Mouse (Mus musculus) olfactory bulb, adult 2 months (tissue): ENCODE results near the gene Cfap97d1. TPM values are rescaled to one million over a fixed set of nuclear protein-coding genes. Genes with fewer than 3 reads are reported as not detected.

Source experiments
- H3K27ac ChIP-seq: fragments of 200-500 bp; 2 replicates; pipeline ENCODE4 v1.5.1; 2012; ENCODE audit warnings: low read depth, low read length; ENCODE audit not compliant: insufficient read depth
- H3K4me1 ChIP-seq: fragments of 200-500 bp; 2 replicates; pipeline ENCODE4 v1.6.1; 2012; ENCODE audit warnings: low read length; ENCODE audit not compliant: control insufficient read depth, insufficient read depth
- H3K4me3 ChIP-seq: fragments of 200-500 bp; 2 replicates; pipeline ENCODE4 v1.5.1; 2012; ENCODE audit warnings: mild to moderate bottlenecking, low read depth, low read length, moderate library complexity; ENCODE audit not compliant: insufficient read depth
- CTCF ChIP-seq: fragments of 200-500 bp; IDR thresholded peaks from 2 replicates; pipeline ENCODE4 v1.5.1; 2012; ENCODE audit warnings: low read depth, mild to moderate bottlenecking, low read length, moderate library complexity; ENCODE audit not compliant: insufficient read depth
- POLR2A ChIP-seq: fragments of 200-500 bp; IDR thresholded peaks from 2 replicates; pipeline ENCODE4 v1.6.1; 2012; ENCODE audit warnings: mild to moderate bottlenecking, low read depth, low read length, moderate library complexity; ENCODE audit not compliant: insufficient read depth
- WGBS: fragments of 180-500 bp; shearing (Covaris S2); methylation state at CpG from one replicate; pipeline ENCODE4 v1.1.7; 2018; 5-methylcytosine and 5-hydroxymethylcytosine counted together
- polyA plus RNA-seq: library from polyadenylated mRNA; stranded (reverse); fragments of >200 nt; gene quantifications from 2 replicates; pipeline ENCODE4 v1.2.4, GENCODE M21; 2012; ENCODE audit warnings: low replicate concordance; ENCODE audit not compliant: missing spikeins, insufficient read depth, insufficient read length

The Cfap97d1 gene
- polyA plus RNA-seq, 1 experiment: not detected

DNA sequence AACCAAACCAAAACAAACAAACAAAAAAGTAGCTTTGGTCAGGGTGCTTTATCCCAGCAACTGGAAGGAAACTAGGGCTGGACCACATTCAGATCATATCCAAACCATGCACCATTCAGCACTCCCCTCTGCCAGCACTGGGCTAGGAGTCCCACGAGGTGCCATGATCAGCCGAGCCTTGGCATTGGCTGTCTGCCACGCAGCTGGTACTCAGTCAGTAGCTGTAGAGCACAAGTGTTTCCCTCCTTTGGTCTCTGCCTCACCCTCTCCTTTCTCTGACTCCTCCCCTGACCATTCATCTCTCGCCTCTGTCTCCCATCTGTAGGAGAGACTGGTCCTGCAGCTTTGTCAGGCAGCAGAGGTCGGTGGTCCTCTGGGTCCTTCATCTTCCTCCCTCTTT lies 26.6 kb upstream of the Cfap97d1 start:
- no peak overlapping the region for H3K4me3 ChIP-seq
- TF ChIP-seq CTCF (no peak), POLR2A (no peak)

DNA sequence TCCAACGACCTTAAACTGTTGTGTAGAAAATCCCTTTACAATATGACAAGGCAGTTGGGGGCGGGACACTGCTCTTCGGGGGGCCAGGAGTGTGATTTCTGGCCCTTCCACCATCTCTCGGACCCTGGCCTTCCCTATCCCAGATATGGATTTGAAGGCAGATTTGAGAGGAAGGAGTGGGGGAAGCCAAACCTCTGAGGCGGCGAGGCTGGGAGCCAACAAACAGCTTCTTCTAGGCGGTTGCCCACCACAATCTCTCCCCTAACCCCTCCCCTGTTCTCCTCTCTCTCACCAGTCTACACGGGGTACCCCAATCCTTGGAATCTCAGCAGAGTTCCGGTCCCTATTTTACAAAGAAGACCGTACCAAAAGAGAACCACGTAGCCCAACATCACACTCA lies 21.0 kb upstream of the Cfap97d1 start:
- TF ChIP-seq POLR2A (no peak), CTCF (no peak)
- 9% methylated on average over 11 of the region's 11 CpGs for WGBS
- Histone ChIP-seq H3K27ac (no peak overlapping the region), H3K4me1 (peaks cover 9% of the 10 kb centered on the region), H3K4me3 (no peak overlapping the region)

More for the DNA sequence above, 26.6 kb upstream of the Cfap97d1 start:
- 29% methylated on average over 5 of the region's 5 CpGs for WGBS
- Histone ChIP-seq H3K4me1 (no peaks in the 10 kb centered on the region), H3K27ac (no peak overlapping the region)

DNA sequence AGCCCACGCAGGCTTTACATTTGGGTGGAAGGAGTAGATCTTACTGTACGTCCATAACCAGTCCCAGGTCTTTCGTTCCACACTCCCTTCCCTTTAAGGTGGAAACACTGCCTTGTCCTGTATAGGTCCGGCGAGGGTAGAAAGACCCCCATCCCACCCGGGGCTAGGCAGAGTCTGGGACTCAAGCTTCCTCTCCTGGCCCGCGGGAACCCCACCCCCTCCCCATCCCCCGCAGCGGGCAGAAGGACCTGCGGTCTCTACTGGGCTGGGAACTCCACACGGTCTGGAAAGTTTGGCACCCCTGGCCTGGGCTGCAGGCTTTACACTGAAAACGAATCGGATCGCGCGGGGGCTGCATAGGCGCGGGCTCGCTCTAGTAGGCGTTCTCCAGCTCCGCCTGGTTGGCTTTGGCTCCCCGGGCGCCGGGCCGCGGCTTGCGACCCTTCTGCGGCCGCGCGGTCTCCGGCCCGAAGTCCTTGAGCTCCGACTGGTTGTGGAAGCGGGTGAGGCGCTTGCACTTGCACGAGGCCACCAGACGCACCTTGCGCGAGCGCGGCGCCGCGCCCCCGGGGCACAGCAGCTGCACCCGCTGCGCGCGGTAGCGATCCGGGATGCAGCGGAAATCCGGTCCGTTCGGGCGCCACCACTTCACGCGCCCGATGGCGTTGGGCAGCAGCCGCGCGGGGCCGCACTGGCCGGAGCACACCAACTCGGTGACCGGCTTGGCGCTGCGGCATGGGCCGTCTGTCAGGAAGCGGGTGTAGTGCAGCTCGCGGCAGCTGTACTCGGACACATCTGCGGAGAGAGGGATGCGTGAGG lies 20.4 kb upstream of the Cfap97d1 start:
- Histone ChIP-seq H3K4me3 (peak overlapping the region; percentile 52), H3K4me1 (peaks cover 9% of the 10 kb centered on the region), H3K27ac (no peak overlapping the region)
- WGBS: under 1% methylated on average over 78 of the region's 78 CpGs
- TF ChIP-seq POLR2A (no peak), CTCF (no peak)

DNA sequence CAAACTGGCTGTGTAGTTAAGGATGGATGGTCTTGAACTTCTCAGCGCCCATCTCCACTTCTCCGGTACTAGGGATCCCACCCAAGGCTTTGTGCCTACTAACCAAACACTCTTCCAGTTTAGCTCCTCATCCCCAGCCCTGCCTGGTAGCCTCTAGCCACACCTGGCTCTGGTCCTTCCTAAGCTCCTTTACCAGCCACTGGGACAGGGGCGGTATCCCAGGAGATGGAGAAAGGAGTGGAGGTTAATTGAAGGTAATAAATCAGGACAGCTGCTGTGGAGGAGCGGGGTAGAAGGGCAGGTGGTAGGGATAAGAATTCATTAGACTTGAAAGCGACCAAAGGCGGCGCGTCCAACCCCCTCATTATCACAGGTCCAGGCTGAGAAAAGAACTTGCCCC lies 19.4 kb upstream of the Cfap97d1 start:
- Histone ChIP-seq H3K4me1 (peaks cover 9% of the 10 kb centered on the region), H3K4me3 (no peak overlapping the region), H3K27ac (no peak overlapping the region)
- WGBS: 25% methylated on average over 8 of the region's 8 CpGs
- no peak for TF ChIP-seq CTCF
- TF ChIP-seq POLR2A: no peak

DNA sequence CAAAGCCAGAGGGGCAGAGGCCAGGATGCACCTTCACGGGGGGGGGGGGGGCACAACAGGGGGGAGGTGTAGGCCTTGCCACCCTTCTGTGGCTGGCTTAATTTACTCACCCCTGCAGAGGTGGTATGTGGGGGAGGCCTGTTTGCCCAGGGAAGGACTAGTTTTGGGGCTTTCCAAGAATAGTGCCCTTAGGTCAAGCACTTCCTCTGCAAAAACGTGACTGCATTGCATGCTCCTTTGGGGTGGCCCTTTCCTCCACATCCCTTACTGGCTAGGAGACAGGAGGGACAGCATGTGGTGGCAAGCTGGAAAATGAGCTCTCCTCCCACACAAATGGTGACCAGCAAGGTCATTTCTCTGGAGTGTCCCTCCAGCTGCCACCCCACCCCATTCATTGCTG lies 18.5 kb upstream of the Cfap97d1 start:
- no peak overlapping the region for H3K27ac ChIP-seq
- TF ChIP-seq POLR2A (no peak), CTCF (no peak)
- WGBS: 15% methylated on average over 2 of the region's 2 CpGs
- peaks cover 9% of the 10 kb centered on the region for H3K4me1 ChIP-seq
- H3K4me3 ChIP-seq: no peak overlapping the region

DNA sequence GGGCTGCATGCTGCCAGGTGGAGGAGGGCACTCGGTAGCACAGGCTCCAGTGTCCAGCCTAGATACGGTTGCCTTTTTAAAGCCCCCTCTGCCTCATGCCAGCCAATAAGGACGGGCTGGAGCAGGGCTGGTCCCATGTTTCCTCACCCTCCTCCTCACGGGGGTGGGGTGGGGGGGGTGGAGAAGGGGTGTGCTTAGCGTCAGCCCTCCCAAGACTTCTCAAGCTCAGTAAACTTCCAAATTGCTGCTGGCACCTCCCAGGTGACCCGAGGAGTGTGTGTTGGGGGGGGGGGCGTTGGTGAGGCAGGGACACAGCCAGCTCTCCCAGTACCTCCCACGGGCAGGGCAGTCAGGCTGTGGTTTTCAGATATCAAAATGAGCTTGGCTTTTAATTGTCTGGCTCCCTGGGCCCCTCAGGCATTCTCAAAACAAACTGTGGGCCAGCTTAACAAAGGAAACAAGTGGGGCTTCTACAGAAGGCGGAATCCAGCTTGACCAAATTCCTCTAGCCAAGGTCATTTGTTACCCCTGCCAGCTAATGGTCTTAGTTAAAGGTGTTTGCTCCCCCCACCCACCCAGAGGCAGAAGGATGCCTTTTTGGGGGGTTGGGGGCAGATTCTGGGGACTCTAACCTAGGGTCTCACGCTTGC lies 17.0 kb upstream of the Cfap97d1 start, which contains the start of gene Sost:
Sost (minus strand) TSS at position 51 of the 650 bp plus-strand sequence.
- 41% methylated on average over 10 of the region's 10 CpGs for WGBS
- no peak within 1 kb of the TSS for H3K27ac ChIP-seq
- TF ChIP-seq POLR2A: no peak
- TF ChIP-seq CTCF: no peak
- H3K4me3 ChIP-seq: no peak within 1 kb of the TSS
- peaks cover 9% of the 10 kb centered on the region for H3K4me1 ChIP-seq

DNA sequence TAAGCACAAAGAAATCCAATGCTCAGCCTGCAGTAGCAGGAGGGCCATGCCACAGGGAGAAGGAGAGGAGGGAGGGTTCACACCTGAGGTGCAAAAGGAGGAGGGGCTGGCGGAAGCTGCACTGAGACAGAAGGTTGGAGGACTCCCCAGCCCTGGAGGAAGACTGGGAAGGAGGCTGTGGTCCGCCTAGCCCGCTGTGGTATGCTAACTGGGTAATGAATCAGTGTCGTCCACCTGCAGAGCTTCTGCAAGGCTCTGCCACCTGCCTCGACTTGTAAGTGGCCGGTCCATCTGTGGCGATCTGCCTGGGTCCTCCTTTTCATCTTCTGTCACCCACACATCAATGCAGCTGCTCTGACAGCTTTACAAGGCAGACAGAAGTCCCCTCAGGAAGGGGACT lies 15.8 kb upstream of the Cfap97d1 start:
- Histone ChIP-seq H3K4me3 (no peak overlapping the region), H3K4me1 (peaks cover 11% of the 10 kb centered on the region), H3K27ac (no peak overlapping the region)
- 37% methylated on average over 7 of the region's 7 CpGs for WGBS
- TF ChIP-seq POLR2A (no peak), CTCF (no peak)

DNA sequence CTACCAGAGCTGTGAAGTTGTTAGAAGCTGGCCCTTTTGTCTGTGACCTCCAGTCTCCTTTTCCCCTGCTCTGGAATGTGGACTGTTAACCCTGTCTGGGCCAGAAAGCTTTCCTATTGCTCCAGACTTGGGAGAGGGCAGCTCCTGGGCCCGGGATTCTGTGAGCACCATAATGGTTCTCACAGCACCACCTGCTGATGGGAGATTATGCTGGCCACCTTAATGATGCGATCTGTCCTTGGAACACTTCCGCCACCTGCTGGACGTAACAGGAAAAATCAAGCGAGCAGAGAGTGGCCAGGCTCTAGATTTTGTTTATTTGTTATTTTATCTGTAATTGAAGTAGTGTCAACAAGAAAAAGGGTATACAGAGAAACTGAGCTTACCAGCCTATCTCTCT lies 15.3 kb upstream of the Cfap97d1 start:
- H3K4me3 ChIP-seq: no peak overlapping the region
- H3K27ac ChIP-seq: no peak overlapping the region
- 1% methylated on average over 5 of the region's 5 CpGs for WGBS
- TF ChIP-seq POLR2A (no peak), CTCF (peak; percentile 78)
- H3K4me1 ChIP-seq: peaks cover 10% of the 10 kb centered on the region

DNA sequence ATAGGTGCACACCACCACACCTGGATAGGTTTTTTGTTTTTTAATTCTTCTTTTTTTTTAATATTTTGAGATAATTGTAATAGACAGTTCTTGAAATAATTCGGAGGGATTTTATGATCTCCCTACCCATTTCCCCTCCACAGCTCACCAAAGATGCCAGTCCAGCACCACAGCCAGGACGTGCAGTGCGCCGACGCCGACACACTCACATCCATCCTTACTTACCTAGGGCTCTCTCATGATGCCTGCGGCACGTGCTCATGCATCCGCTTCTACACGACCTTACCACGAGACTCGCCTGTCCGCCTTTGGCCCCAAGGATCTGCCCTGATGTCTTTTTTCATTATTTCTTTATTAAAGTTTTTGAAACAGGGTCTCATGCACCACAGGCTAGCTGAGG lies 14.2 kb upstream of the Cfap97d1 start:
- Histone ChIP-seq H3K27ac (no peak overlapping the region), H3K4me3 (no peak overlapping the region), H3K4me1 (peaks cover 14% of the 10 kb centered on the region)
- TF ChIP-seq POLR2A: no peak
- TF ChIP-seq CTCF: no peak
- WGBS: 85% methylated on average over 13 of the region's 13 CpGs
